Mouse (Mus musculus): Measurements from ENCODE around the gene Ctnnb1. TPM values are rescaled to one million over a fixed set of nuclear protein-coding genes. Genes with fewer than 3 reads are reported as not detected.

Ctnnb1 gene
- polyA plus RNA-seq (2012; rRNA removed): 137 and 230 TPM in 2 replicates

DNA sequence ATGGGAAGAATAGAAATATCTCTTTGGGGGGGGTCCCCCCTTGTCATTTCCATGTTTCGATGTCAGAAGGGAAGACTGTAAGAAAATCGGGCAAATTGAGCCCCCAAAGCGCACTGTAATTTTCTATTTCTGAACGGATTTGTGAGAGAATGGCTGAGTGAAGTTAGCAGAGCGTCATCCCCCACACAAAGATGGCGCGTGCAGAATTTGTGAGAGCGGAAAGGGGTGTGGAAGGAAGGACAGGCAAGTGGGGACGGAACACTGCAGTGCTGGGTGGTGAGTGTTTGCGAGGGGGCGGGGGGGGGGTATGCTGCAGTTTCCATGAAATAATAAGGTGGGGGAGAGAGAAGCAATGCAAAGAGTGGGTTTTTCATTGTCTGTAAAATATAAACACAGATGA, at the start of gene Ctnnb1:
TSS of gene Ctnnb1 (plus strand) at position 136 of the 400 bp plus-strand sequence.
- Histone ChIP-seq H3K4me3 (ENCODE audit: low read depth, low read length) (no peak within 1 kb of the TSS), H3K27me3 (ENCODE audit: control insufficient read depth, insufficient read depth, low read length) (no peaks in the 10 kb centered on the region), H3K4me1 (ENCODE audit: control insufficient read depth, insufficient read depth, insufficient read length, low read length) (peaks cover 4% of the 10 kb centered on the region), H3K27ac (ENCODE audit: insufficient read depth, low read depth, low read length) (no peak within 1 kb of the TSS), H3K36me3 (ENCODE audit: control insufficient read depth, insufficient read depth, low read length) (no peaks in the 10 kb centered on the region)
- no peak for TF ChIP-seq POLR2A (IDR thresholded peaks at IDR 0.05; ENCODE audit: low read depth, low read length)
- no peak for TF ChIP-seq CTCF (IDR thresholded peaks at IDR 0.05; ENCODE audit: extremely low read depth, insufficient read length, insufficient replicate concordance, low read depth, low read length)
- WGBS: 94% methylated on average over 11 of the region's 11 CpGs

DNA sequence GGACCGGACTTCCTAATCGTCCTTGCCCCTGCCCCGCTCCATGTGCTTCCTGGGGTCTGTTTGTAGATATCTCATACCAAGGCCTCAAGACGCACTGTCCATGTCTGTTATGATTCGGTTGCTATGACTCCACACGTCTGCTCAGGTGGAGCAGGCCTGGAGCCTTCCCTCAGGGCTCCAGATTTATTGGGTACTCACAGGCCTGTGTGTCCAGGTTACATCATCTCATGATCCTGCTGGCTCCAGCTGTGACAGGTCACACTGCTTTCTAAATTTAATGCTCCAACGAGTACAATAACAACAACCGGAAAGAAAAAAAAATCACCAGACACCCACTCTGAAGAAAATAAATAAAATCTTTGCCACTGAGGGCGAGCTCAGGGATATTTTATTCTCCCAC, 48.7 kb upstream of the Ctnnb1 start:
- TF ChIP-seq CTCF (IDR thresholded peaks at IDR 0.05; ENCODE audit: extremely low read depth, insufficient read length, insufficient replicate concordance, low read depth, low read length) (no peak), POLR2A (IDR thresholded peaks at IDR 0.05; ENCODE audit: low read depth, low read length) (no peak)
- no peak overlapping the region for H3K27ac ChIP-seq (ENCODE audit: insufficient read depth, low read depth, low read length)
- H3K27me3 ChIP-seq (ENCODE audit: control insufficient read depth, insufficient read depth, low read length): no peaks in the 10 kb centered on the region
- 84% methylated on average over 9 of the region's 9 CpGs for WGBS
- H3K4me1 ChIP-seq (ENCODE audit: control insufficient read depth, insufficient read depth, insufficient read length, low read length): peaks cover 10% of the 10 kb centered on the region
- no peak overlapping the region for H3K4me3 ChIP-seq (ENCODE audit: low read depth, low read length)
- H3K36me3 ChIP-seq (ENCODE audit: control insufficient read depth, insufficient read depth, low read length): no peaks in the 10 kb centered on the region

- WGBS: 82% methylated on average over 15 of the region's 15 CpGs
Observed at GRCm38 (mm10) chr9:120881121-120881520, 47.9 kb upstream of the Ctnnb1 start.

GRCm38 (mm10) chr9:120881839-120882238, 47.2 kb upstream of the Ctnnb1 start:
- 35% methylated on average over 4 of the region's 4 CpGs for WGBS
- H3K36me3 ChIP-seq (ENCODE audit: control insufficient read depth, insufficient read depth, low read length): no peaks in the 10 kb centered on the region
- peaks cover 10% of the 10 kb centered on the region for H3K4me1 ChIP-seq (ENCODE audit: control insufficient read depth, insufficient read depth, insufficient read length, low read length)
- no peak overlapping the region for H3K27ac ChIP-seq (ENCODE audit: insufficient read depth, low read depth, low read length)
- TF ChIP-seq CTCF (IDR thresholded peaks at IDR 0.05; ENCODE audit: extremely low read depth, insufficient read length, insufficient replicate concordance, low read depth, low read length) (no peak), POLR2A (IDR thresholded peaks at IDR 0.05; ENCODE audit: low read depth, low read length) (no peak)
- H3K4me3 ChIP-seq (ENCODE audit: low read depth, low read length): no peak overlapping the region
- no peaks in the 10 kb centered on the region for H3K27me3 ChIP-seq (ENCODE audit: control insufficient read depth, insufficient read depth, low read length)

More at GRCm38 (mm10) chr9:120881121-120881520, 47.9 kb upstream of the Ctnnb1 start:
- no peak overlapping the region for H3K27ac ChIP-seq (ENCODE audit: insufficient read depth, low read depth, low read length)
- H3K27me3 ChIP-seq (ENCODE audit: control insufficient read depth, insufficient read depth, low read length): no peaks in the 10 kb centered on the region
- no peak for TF ChIP-seq POLR2A (IDR thresholded peaks at IDR 0.05; ENCODE audit: low read depth, low read length)
- no peak for TF ChIP-seq CTCF (IDR thresholded peaks at IDR 0.05; ENCODE audit: extremely low read depth, insufficient read length, insufficient replicate concordance, low read depth, low read length)
- H3K4me3 ChIP-seq (ENCODE audit: low read depth, low read length): no peak overlapping the region
- H3K4me1 ChIP-seq (ENCODE audit: control insufficient read depth, insufficient read depth, insufficient read length, low read length): peaks cover 10% of the 10 kb centered on the region
- H3K36me3 ChIP-seq (ENCODE audit: control insufficient read depth, insufficient read depth, low read length): no peaks in the 10 kb centered on the region

- H3K27ac ChIP-seq (ENCODE audit: insufficient read depth, low read depth, low read length): no peak overlapping the region
- no peaks in the 10 kb centered on the region for H3K36me3 ChIP-seq (ENCODE audit: control insufficient read depth, insufficient read depth, low read length)
- peaks cover 10% of the 10 kb centered on the region for H3K4me1 ChIP-seq (ENCODE audit: control insufficient read depth, insufficient read depth, insufficient read length, low read length)
- 81% methylated on average over 10 of the region's 10 CpGs for WGBS
- no peak overlapping the region for H3K4me3 ChIP-seq (ENCODE audit: low read depth, low read length)
- TF ChIP-seq POLR2A (IDR thresholded peaks at IDR 0.05; ENCODE audit: low read depth, low read length): no peak
- no peak for TF ChIP-seq CTCF (IDR thresholded peaks at IDR 0.05; ENCODE audit: extremely low read depth, insufficient read length, insufficient replicate concordance, low read depth, low read length)
- no peaks in the 10 kb centered on the region for H3K27me3 ChIP-seq (ENCODE audit: control insufficient read depth, insufficient read depth, low read length)
Observed at GRCm38 (mm10) chr9:120884726-120885125, 44.3 kb upstream of the Ctnnb1 start.

DNA sequence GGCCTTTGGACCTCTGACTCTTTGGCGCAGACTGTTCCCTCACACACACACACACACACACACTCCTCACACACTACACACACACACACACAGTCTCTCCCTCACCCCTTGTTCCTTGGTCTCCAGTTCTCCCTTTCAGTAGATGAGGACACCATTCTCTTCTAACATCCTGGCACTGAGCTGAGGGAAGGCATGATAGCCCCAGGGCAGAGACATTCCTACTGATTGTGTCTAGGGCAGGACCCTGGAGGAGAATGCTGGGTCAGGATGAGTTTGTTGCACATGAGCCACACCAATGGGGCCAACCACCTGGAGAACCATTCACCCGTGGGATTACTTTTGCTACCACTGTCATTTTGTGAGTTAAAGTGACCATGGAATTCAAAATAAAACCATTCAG, 41.4 kb upstream of the Ctnnb1 start:
- TF ChIP-seq CTCF (IDR thresholded peaks at IDR 0.05; ENCODE audit: extremely low read depth, insufficient read length, insufficient replicate concordance, low read depth, low read length): no peak
- TF ChIP-seq POLR2A (IDR thresholded peaks at IDR 0.05; ENCODE audit: low read depth, low read length): no peak
- 92% methylated on average over 2 of the region's 2 CpGs for WGBS
- H3K27me3 ChIP-seq (ENCODE audit: control insufficient read depth, insufficient read depth, low read length): no peaks in the 10 kb centered on the region
- peaks cover under 1% of the 10 kb centered on the region for H3K4me1 ChIP-seq (ENCODE audit: control insufficient read depth, insufficient read depth, insufficient read length, low read length)
- no peak overlapping the region for H3K4me3 ChIP-seq (ENCODE audit: low read depth, low read length)
- no peak overlapping the region for H3K27ac ChIP-seq (ENCODE audit: insufficient read depth, low read depth, low read length)
- H3K36me3 ChIP-seq (ENCODE audit: control insufficient read depth, insufficient read depth, low read length): no peaks in the 10 kb centered on the region

DNA sequence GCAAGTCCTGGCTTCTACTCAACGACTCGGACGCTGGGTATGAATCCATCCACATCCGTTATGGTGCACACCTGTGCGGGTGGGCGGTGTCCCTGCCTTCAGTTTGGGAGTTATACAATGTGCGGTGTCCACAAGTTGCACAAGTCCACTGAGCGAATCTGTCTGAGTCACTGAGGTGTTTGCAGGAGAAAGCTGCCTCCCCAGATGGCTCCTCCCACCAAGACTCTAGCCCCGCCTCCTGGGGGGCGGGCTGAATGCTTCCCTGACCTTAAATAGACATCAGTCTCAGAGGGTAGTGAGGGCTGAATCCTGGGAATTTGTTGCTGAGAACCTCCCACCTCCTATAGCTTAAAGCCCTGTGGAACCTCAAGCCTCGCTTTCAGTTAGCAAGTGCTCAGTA, 35.6 kb upstream of the Ctnnb1 start:
- WGBS: 34% methylated on average over 11 of the region's 11 CpGs

More for the DNA sequence above, 35.6 kb upstream of the Ctnnb1 start:
- TF ChIP-seq POLR2A (IDR thresholded peaks at IDR 0.05; ENCODE audit: low read depth, low read length) (no peak), CTCF (IDR thresholded peaks at IDR 0.05; ENCODE audit: extremely low read depth, insufficient read length, insufficient replicate concordance, low read depth, low read length) (no peak)
- H3K4me1 ChIP-seq (ENCODE audit: control insufficient read depth, insufficient read depth, insufficient read length, low read length): peaks cover 13% of the 10 kb centered on the region; the same call in 1 of the 2 replicates
- no peaks in the 10 kb centered on the region for H3K27me3 ChIP-seq (ENCODE audit: control insufficient read depth, insufficient read depth, low read length)
- H3K27ac ChIP-seq (ENCODE audit: insufficient read depth, low read depth, low read length): no peak overlapping the region
- H3K4me3 ChIP-seq (ENCODE audit: low read depth, low read length): no peak overlapping the region
- no peaks in the 10 kb centered on the region for H3K36me3 ChIP-seq (ENCODE audit: control insufficient read depth, insufficient read depth, low read length)
